Mouse (Mus musculus) right cerebral cortex, postnatal 10 days (tissue): ENCODE data around the gene Slc6a13.

Experiments
- DNase-seq, 2 experiments: peaks; one replicate each; pipeline ENCODE4 v3.0.0; 2021; ENCODE audit warnings: low spot score in 2 of 2

The Slc6a13 gene

GRCm38 (mm10) chr6:121299954-121300353 is at the start of gene Slc6a13:
Gene Slc6a13, plus strand, starts transcription at chr6:121300227.
- no peak for DNase-seq

DNA sequence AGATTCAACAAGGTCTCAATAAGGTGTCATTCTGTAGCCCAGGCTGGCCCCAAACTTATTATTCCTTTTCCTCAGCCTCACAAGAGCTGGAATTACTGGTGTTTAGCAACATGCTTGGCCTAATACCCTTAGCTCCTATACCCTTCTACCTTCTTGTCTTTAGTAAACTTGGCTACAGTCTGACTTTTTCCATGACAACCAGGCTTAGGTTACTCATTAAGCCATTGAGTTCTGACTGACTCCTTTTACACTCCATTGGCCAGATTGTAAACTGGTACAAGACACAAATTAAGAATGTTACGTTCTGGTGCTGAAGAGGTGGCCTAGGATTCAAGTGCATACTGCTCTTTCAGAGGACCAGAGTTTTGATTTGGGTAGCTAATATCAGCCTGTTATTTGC is 49.6 kb upstream of the Slc6a13 start:
- no peak for DNase-seq

GRCm38 (mm10) chr6:121251256-121251655 is 48.8 kb upstream of the Slc6a13 start:
- DNase-seq, result no peak

DNA sequence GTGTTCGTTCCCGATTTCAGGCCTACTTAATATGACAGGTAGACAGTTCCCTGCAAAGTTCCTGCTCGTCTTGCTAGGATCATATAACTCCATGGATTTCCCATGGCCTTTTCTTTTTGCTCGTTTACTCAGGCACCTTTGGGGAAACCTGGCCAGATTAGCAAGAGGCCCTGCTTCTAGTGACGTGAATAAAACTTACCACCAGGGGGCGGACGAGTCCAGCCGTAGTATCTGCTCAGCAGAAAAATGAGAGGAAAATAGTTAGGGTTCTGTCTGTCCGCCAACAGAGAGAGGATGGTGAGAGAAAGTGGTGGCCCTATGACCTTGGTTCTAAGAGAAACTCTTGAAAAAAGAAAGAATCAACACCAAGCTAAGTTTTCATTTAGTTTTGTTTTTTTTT is 39.5 kb upstream of the Slc6a13 start:
- DNase-seq, result peak; percentile 67 to 81

DNA sequence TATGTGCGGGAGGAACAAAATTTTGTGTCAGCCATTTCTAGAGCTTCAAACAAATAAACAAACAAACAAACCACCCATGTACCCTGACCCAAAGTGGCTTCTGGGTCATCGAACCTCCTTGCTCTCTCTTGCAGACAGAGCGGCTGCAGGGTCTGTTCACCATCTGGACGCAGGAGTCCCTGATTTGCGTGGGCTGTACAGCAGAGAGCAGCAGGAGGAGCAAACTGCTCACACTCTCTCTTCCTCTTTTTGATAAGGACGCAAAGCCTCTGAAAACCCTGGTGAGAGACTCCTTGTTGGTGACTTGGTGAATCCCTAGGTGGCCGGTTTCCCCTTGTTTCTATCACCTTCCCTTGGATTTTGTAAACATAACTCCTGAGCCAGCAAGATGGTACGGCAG is 38.8 kb upstream of the Slc6a13 start:
- DNase-seq, result no peak

GRCm38 (mm10) chr6:121262004-121262403 is 38.0 kb upstream of the Slc6a13 start:
- DNase-seq, result no peak

DNA sequence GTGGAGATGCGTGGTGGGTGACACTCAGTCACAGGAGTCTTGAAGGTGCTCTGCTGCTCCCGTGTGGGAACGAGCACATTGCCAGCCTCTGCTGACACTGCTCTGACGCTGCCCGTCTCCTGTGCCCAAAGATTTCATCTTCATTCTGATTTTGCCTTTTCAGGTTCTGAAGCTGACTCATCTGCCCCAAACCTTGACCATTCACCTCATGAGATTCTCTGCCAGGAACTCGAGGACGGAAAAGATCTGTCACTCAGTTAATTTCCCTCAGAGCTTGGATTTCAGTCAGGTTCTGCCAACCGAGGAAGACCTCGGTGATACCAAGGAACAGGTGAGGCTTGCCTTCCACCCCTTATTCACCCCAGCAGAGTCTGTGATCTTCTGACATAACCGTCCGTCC is 37.5 kb upstream of the Slc6a13 start:
- no peak for DNase-seq

GRCm38 (mm10) chr6:121270156-121270555 is 29.9 kb upstream of the Slc6a13 start:
- no peak for DNase-seq

DNA sequence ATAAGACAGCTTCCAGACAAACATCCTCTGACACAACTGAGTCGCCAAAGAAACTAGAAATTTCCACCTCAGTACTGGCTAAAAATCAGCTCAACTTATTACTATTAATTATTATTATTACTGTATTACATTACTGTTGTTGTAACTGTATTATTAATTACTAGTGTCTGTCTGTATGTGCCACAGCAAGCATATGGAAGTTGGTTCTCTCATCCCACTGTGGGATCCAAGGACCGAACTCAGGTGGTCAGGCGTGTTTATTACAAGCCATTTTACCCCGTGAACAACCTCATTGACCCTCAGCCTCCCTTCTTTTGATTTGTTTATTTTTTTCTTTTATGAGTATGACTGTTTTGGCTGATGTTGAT is 28.3 kb upstream of the Slc6a13 start:
- no peak for DNase-seq

DNA sequence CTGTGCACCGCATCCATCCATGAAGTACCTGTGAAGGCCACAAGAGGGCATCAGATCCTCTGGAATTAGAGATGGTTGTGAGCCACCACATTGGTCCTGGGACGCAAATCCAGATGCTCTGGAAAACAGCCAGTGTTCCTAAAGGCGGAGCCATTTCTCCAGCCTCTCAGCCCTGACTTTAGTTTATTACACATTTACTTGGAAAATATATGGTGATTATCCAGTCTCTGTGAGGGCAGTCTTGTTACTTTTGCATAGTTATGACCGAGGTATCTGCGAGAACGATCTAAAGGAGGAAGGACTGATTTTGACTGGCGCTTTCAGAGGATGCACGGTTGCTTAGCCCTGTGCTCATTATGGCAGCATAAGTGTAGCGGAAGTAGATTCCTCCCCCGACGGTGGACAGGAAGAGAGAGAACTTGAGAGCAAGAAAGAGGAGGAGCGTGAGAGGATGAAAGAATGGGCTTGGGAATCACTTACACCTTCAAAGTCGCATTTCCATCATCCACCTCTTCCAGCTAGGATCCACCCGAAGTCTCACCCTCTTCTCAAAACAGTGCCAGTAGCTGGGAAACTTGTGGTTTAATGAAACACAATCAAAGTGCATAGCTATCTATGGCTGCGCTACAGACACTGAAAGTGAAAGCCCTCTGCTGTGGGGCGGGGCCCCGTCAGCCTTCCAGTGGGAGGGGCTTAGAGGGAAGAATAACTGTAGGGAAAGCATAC is 27.8 kb upstream of the Slc6a13 start:
- peak; percentile 84 to 85 for DNase-seq

- peak in 1 of 2 experiments; percentile 40 for DNase-seq
Measured at GRCm38 (mm10) chr6:121274356-121274755, 25.7 kb upstream of the Slc6a13 start.

DNA sequence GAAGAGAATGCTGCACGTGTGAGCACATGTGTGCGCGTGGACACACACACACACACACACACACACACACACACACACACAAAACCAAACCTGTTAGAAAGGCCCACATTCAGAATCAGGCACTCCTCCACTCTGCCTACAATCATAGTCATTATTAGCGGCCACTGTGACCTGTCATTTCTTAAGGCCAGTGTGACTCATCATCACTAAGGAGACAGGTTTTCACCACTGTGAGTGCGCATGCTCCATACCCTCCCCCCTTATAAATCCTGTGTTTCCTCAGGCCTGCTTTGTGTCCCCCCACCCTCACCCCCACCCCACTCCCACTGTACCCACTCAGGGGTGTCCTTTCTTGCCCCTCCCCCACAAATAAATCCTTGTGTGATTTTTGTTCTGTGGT is 15.9 kb upstream of the Slc6a13 start:
- DNase-seq, result no peak

DNA sequence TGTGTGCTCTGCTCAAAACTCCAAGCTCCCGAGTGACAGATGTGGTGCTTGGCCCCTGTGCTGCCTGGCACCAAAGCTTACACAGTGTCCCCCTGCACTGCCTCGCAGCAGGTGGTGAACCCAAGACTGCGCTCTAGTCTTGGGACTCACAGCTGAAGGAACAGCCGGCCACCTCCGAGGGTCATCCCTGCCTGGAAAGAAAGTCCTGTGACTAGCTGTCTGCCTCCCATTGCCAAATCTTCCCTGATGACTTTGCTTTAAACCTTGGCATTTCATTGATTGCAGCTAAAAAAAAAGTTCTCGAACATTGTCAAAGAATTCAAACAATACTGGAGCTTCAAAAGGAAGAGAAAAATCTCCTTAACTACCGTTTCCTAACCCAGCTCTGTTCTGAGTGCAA is 710 bp upstream of the Slc6a13 start:
- no peak for DNase-seq

GRCm38 (mm10) chr6:121300504-121300903 is 477 bp downstream of the Slc6a13 start:
- no peak for DNase-seq

DNA sequence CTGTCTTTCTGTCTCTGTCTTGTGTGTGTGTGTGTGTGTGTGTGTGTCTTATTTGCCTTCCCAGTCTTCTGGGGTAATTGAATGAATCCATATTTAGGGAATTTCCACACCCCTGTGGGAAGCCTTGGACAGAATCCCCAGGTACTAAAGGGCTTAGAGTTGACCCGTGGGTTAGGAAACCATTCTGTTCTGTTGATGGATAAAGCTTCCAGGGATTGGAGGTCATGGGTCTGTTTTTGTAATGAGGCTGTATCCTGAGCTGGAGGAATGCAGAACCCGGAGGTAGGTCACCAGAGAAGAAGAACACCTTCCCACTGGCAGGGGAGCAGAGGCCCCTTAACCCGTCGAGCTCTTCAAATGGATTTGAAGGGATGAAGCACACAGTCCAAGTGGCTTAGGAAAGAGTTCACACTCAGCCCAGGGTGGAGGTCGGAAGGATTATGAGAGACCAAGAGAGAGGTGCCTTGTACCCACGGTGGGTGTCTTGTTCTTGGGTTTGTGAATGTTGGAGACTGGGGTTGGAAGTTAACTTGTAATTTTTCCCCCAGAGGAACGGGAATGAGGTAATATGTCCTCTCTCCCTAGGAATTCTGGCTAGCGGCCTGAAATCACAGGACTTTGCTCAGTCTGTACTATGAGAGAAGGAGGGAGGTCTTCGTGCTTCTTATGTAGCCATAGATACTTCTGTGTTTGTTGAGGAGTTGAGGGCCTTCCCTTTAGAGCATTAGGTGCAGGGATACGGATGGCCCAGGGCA is 3.6 kb downstream of the Slc6a13 start:
- DNase-seq, result no peak

- no peak for DNase-seq
Measured at GRCm38 (mm10) chr6:121304630-121305029, 4.6 kb downstream of the Slc6a13 start.

DNA sequence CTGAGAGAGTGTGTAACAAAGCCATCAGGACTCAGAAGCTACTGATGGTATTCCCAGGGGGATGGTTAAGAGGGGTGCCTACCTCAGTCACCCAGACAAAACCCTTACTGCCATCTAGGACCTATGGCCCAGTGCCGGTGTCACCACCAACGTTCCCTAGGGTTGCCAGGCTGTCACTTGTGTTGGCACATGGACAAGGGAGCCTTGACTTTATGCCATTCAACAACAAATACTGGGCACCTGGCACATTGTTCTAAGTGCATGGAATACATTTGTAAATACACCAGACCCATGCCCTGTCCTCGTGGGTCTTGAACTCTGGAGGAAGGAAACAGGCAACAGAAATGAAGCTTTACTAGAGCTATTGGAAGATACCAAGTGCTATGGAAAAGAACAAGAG is 5.5 kb downstream of the Slc6a13 start:
- no peak for DNase-seq

DNA sequence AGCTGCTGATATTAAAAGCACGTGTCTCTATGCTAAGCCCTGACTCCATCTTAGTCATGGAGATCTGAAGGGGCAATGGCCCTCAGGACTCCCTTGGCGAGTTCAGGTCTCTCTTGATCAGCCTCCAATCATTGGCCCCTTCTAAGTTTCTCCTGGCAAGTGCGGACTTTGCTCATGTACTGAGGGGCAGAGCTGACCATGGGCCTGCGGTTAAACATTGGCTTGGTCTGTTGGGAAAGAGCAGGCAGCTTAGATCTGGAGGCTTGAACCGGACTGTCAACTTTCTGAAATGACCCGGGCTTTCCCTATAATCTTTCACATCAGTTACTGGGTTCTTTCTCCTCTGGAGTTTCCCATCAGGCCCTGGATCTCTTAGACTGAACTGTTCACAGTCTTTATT is 11.0 kb downstream of the Slc6a13 start:
- DNase-seq, result no peak

DNA sequence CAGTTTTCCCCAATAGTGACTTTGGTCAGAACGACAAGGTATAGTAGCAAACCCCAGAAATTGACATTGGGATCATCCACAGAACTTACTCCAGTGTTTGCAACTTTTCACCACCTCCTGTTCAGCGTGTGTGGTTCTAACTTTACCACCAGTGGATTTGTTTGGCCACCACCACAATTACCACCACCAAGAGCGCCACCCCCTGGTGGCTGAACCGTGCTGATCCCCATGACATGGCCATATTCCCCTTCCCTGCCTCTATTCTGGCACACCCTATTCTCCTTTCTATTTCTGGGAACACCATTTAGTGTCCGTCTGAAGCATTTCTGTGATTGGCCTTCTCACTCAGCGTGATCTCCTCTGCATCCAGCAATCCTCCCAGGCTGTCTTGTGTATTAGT is 19.1 kb downstream of the Slc6a13 start:
- DNase-seq, result no peak

DNA sequence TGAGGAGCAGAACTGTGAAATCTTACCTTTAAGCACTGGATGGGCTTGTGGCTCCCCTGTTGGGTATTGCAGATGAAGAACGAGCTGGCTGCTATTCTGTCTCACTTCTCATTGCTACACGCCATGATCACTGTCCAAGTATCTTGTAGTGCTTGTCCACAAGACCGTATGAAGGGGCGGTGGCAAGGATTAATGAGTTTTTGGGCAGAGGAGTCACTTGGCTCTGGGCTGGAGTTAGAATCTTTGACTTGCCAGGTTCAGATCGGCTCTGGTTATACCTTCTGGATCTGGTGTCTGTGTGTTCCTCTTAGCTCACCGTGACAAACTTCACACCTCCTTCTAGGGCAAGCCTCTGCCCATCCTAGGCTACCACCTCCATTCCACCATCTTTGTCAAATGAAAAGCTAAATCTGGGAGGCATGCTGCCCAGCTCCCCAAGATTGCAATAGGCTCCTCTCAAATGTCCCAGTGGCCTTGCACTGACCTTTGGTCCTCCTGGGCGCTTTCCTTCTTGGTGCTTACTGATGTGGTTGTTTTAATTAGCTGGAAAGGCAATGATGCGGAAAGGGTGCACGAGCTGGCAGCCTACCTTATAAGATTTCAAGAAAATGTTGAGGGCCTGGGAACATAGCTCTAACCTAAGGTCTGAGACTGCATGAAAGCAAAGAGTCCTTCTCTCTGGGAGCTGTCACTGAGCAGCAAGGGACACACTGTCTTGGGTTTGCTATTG is 22.5 kb downstream of the Slc6a13 start:
- no peak for DNase-seq

- DNase-seq, result no peak
Measured at GRCm38 (mm10) chr6:121325298-121325697, 25.3 kb downstream of the Slc6a13 start.

DNA sequence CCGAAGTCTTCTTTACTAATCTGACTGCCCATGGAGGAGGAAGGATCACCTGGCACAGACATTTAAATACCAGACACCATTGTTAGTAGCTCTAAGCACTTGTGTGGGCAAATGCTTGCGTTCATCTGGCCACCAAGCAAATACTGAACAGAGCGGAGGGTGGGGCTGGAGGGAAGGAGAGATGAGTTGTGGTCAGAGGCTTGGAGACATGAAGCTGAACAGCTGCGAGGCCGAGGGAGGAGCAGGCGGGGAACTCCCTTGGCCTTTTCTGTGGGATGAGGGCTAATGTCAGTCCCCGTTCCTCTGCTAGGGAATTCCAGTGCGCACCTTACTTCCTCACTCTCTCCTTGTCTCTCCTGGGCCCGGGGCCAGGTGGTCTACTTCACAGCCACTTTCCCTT is 25.7 kb downstream of the Slc6a13 start:
- no peak for DNase-seq
